Mouse (Mus musculus): ENCODE measurements around the gene Gja10.

- no peak for TF ChIP-seq HCFC1 (IDR thresholded peaks at IDR 0.05; ENCODE audit: borderline replicate concordance, insufficient read depth, low read length)
- peak; percentile 74; the same call in 1 of the 2 replicates for TF ChIP-seq ZC3H11A (IDR thresholded peaks at IDR 0.05; ENCODE audit: borderline replicate concordance, low read depth, low read length)
- TF ChIP-seq MAFK (IDR thresholded peaks at IDR 0.05; ENCODE audit: insufficient read depth, low read depth, low read length), result no peak
These were observed 51.2 kb downstream of the Gja10 start for GRCm38 (mm10) chr4:32551337-32551736.
